8 mouse cellular contexts compared by ENCODE assay signal in the genomic region with DNA sequence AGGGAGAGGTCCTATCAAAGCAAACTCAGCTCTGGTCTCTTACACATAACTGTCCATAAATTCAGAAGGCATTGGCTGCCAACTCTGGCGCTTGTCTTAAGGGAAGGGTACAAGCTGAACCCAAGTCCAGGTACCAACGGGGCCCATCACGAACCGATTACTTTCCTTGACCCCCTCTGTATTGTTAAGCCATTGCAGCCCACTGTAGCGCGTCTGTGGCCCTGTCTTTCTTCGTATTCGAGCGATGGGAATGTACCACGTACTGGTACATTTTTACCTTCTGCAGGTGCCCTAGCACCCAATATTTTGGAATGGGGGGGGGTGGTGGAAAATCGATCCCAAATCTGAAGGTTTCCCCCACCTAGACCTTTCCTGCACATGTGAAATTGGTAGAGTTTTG. TPM values are rescaled to one million over a fixed set of nuclear protein-coding genes. Genes with fewer than 3 reads are reported as not detected.
DNase-seq lines count a peak whose midpoint lies in the region; ATAC-seq and TF ChIP-seq lines count a peak whose summit lies in the region.

No protein-coding gene starts in this region.

- H3K9me3 ChIP-seq in kidney, embryonic 15.5 days (replicated peaks), result no peaks in the 10 kb centered on the region
- no peaks in the 10 kb centered on the region for H3K9me3 ChIP-seq in embryonic facial prominence, embryonic 15.5 days (replicated peaks)
- no peaks in the 10 kb centered on the region for H3K9me3 ChIP-seq in hindbrain, postnatal 0 days (ENCODE audit: low read length)
- no peaks in the 10 kb centered on the region for H3K9me3 ChIP-seq in midbrain, embryonic 16.5 days (replicated peaks; ENCODE audit: control insufficient read depth, low read length, poor library complexity, severe bottlenecking)

- H3K27ac ChIP-seq in kidney, embryonic 15.5 days, result peak overlapping the region; percentile 95
- peak overlapping the region; percentile 95 for H3K27ac ChIP-seq in embryonic facial prominence, embryonic 15.5 days (replicated peaks)
- H3K27ac ChIP-seq in hindbrain, postnatal 0 days, result peak overlapping the region; percentile 97
- H3K27ac ChIP-seq in midbrain, embryonic 16.5 days (ENCODE audit: low read length), result peak overlapping the region; percentile 85

- H3K4me2 ChIP-seq in kidney, embryonic 15.5 days, result peak overlapping the region; percentile 82
- peak overlapping the region; percentile 47 for H3K4me2 ChIP-seq in embryonic facial prominence, embryonic 15.5 days (replicated peaks)
- peak overlapping the region; percentile 61 for H3K4me2 ChIP-seq in hindbrain, postnatal 0 days (ENCODE audit: low read depth, low read length)
- peak overlapping the region; percentile 70 for H3K4me2 ChIP-seq in midbrain, embryonic 16.5 days (ENCODE audit: low read length)

- H3K27me3 ChIP-seq in kidney, embryonic 15.5 days, result no peaks in the 10 kb centered on the region
- H3K27me3 ChIP-seq in embryonic facial prominence, embryonic 15.5 days, result no peaks in the 10 kb centered on the region
- no peaks in the 10 kb centered on the region for H3K27me3 ChIP-seq in hindbrain, postnatal 0 days (ENCODE audit: insufficient read depth, low read length)
- H3K27me3 ChIP-seq in midbrain, embryonic 16.5 days (ENCODE audit: control insufficient read depth, insufficient read depth, low read depth, low read length), result no peaks in the 10 kb centered on the region

- peaks cover 37% of the 10 kb centered on the region for H3K4me1 ChIP-seq in kidney, embryonic 15.5 days
- H3K4me1 ChIP-seq in embryonic facial prominence, embryonic 15.5 days, result peaks cover 33% of the 10 kb centered on the region
- peaks cover 8% of the 10 kb centered on the region; the same call in 1 of the 2 replicates for H3K4me1 ChIP-seq in hindbrain, postnatal 0 days (ENCODE audit: insufficient read depth, low read length)
- peaks cover 24% of the 10 kb centered on the region for H3K4me1 ChIP-seq in midbrain, embryonic 16.5 days (ENCODE audit: control insufficient read depth, insufficient read depth, low read length)

- no peak for TF ChIP-seq CTCF in hindbrain, postnatal 0 days (IDR thresholded peaks at IDR 0.05; ENCODE audit: low read depth)

- no peak for DNase-seq in kidney, adult 11 months
- no peak for DNase-seq in hindbrain, postnatal 0 days (ENCODE audit: low spot score)
- no peak for DNase-seq in layer of hippocampus, adult 18-20 months (ENCODE audit: low spot score in 2 of 2)
- no peak for DNase-seq in embryo, embryonic 11 days
- DNase-seq in embryo, embryonic 10 days (ENCODE audit: low spot score), result no peak

- 87% methylated on average over 11 of the region's 11 CpGs for WGBS in kidney, embryonic 15.5 days
- WGBS in embryonic facial prominence, embryonic 15.5 days, result 82% methylated on average over 11 of the region's 11 CpGs
- WGBS in hindbrain, postnatal 0 days, result 84% methylated on average over 11 of the region's 11 CpGs
- 86% methylated on average over 11 of the region's 11 CpGs for WGBS in midbrain, embryonic 16.5 days

- no peaks in the 10 kb centered on the region for H3K36me3 ChIP-seq in kidney, embryonic 15.5 days
- no peaks in the 10 kb centered on the region for H3K36me3 ChIP-seq in embryonic facial prominence, embryonic 15.5 days
- no peaks in the 10 kb centered on the region for H3K36me3 ChIP-seq in hindbrain, postnatal 0 days (ENCODE audit: insufficient read depth, low read length)
- no peaks in the 10 kb centered on the region for H3K36me3 ChIP-seq in midbrain, embryonic 16.5 days (ENCODE audit: control insufficient read depth, insufficient read depth, low read length)

- peak overlapping the region; percentile 39; the same call in 1 of the 2 replicates for H3K4me3 ChIP-seq in kidney, embryonic 15.5 days (replicated peaks)
- H3K4me3 ChIP-seq in embryonic facial prominence, embryonic 15.5 days (replicated peaks), result peak overlapping the region; percentile 38
- H3K4me3 ChIP-seq in hindbrain, postnatal 0 days (ENCODE audit: low read length), result peak overlapping the region; percentile 32; the same call in 1 of the 2 replicates
- peak overlapping the region; percentile 39 for H3K4me3 ChIP-seq in midbrain, embryonic 16.5 days (ENCODE audit: low read depth, low read length)

- ATAC-seq in kidney, embryonic 15.5 days (replicated peaks; ENCODE audit: low FRiP score), result no peak
- no peak for ATAC-seq in embryonic facial prominence, embryonic 15.5 days (ENCODE audit: insufficient number of reproducible peaks, low FRiP score, low TSS enrichment, low read depth)
- ATAC-seq in hindbrain, postnatal 0 days, result no peak
- no peak for ATAC-seq in midbrain, embryonic 16.5 days

- H3K9ac ChIP-seq in kidney, embryonic 15.5 days, result peak overlapping the region; percentile 42; the same call in 1 of the 2 replicates
- H3K9ac ChIP-seq in embryonic facial prominence, embryonic 15.5 days, result 0 out of 2 replicates have a peak overlapping the region, but pooled peaks have one; percentile 6
- no peak overlapping the region; the same call in 1 of the 2 replicates for H3K9ac ChIP-seq in hindbrain, postnatal 0 days (replicated peaks; ENCODE audit: low read length)
- peak overlapping the region; percentile 51 for H3K9ac ChIP-seq in midbrain, embryonic 16.5 days (ENCODE audit: low read depth, low read length)

RNA-seq across cellular contexts. Expression of a gene that starts 1.6 kb away (rescaled TPM):
- 60.8 and 64.3 TPM in 2 replicates for polyA plus RNA-seq in kidney, embryonic 15.5 days (2015; fragmentation: Nextera tagmentation; extraction: Ambion mirVana)
- polyA plus RNA-seq in embryonic facial prominence, embryonic 15.5 days (2015; fragmentation: Nextera tagmentation; extraction: Ambion mirVana), result 102 and 137 TPM in 2 replicates
- total RNA-seq in hindbrain, postnatal 0 days (2014; rRNA removed), result 68.9 and 135 TPM in 2 replicates
- polyA plus RNA-seq in hindbrain, postnatal 0 days (2015; fragmentation: Nextera tagmentation; extraction: Ambion mirVana), result 28.6 and 34.1 TPM in 2 replicates
- 41.2 and 44.0 TPM in 2 replicates for polyA plus RNA-seq in midbrain, embryonic 16.5 days (2015; fragmentation: Nextera tagmentation; extraction: Ambion mirVana)
- total RNA-seq in layer of hippocampus, adult 18-20 months (2021), result 10 to 100 TPM; 15.2 to 21.0 TPM

RNA-seq across cellular contexts. Expression of a gene that starts 12.7 kb away (rescaled TPM):
- polyA plus RNA-seq in kidney, embryonic 15.5 days (2015; fragmentation: Nextera tagmentation; extraction: Ambion mirVana), result 7.4 and 8.7 TPM in 2 replicates
- polyA plus RNA-seq in embryonic facial prominence, embryonic 15.5 days (2015; fragmentation: Nextera tagmentation; extraction: Ambion mirVana), result 14.9 and 15.7 TPM in 2 replicates
- total RNA-seq in hindbrain, postnatal 0 days (2014; rRNA removed), result 25.4 and 40.8 TPM in 2 replicates
- 21.3 and 21.9 TPM in 2 replicates for polyA plus RNA-seq in hindbrain, postnatal 0 days (2015; fragmentation: Nextera tagmentation; extraction: Ambion mirVana)
- 15.7 and 20.4 TPM in 2 replicates for polyA plus RNA-seq in midbrain, embryonic 16.5 days (2015; fragmentation: Nextera tagmentation; extraction: Ambion mirVana)
- 10 to 100 TPM; 32.9 to 36.4 TPM for total RNA-seq in layer of hippocampus, adult 18-20 months (2021)

RNA-seq across cellular contexts. Expression of a gene that starts 16.1 kb away (rescaled TPM):
- 83.5 and 101 TPM in 2 replicates for polyA plus RNA-seq in kidney, embryonic 15.5 days (2015; fragmentation: Nextera tagmentation; extraction: Ambion mirVana)
- polyA plus RNA-seq in embryonic facial prominence, embryonic 15.5 days (2015; fragmentation: Nextera tagmentation; extraction: Ambion mirVana), result 111 and 149 TPM in 2 replicates
- total RNA-seq in hindbrain, postnatal 0 days (2014; rRNA removed), result 146 and 148 TPM in 2 replicates
- polyA plus RNA-seq in hindbrain, postnatal 0 days (2015; fragmentation: Nextera tagmentation; extraction: Ambion mirVana), result 417 and 489 TPM in 2 replicates
- 335 and 438 TPM in 2 replicates for polyA plus RNA-seq in midbrain, embryonic 16.5 days (2015; fragmentation: Nextera tagmentation; extraction: Ambion mirVana)
- 1,000 to 10,000 TPM in 1 of 2 experiments, 100 to 1,000 TPM in 1; 995 to 1,010 TPM for total RNA-seq in layer of hippocampus, adult 18-20 months (2021)

RNA-seq across cellular contexts. Expression of a gene that starts 22.8 kb away (rescaled TPM):
- 12.1 and 13.7 TPM in 2 replicates for polyA plus RNA-seq in kidney, embryonic 15.5 days (2015; fragmentation: Nextera tagmentation; extraction: Ambion mirVana)
- 29.6 and 34.4 TPM in 2 replicates for polyA plus RNA-seq in embryonic facial prominence, embryonic 15.5 days (2015; fragmentation: Nextera tagmentation; extraction: Ambion mirVana)
- 24.4 and 27.1 TPM in 2 replicates for total RNA-seq in hindbrain, postnatal 0 days (2014; rRNA removed)
- polyA plus RNA-seq in hindbrain, postnatal 0 days (2015; fragmentation: Nextera tagmentation; extraction: Ambion mirVana), result 11.9 and 15.9 TPM in 2 replicates
- polyA plus RNA-seq in midbrain, embryonic 16.5 days (2015; fragmentation: Nextera tagmentation; extraction: Ambion mirVana), result 12.4 TPM in 2 replicates
- 100 to 1,000 TPM in 1 of 2 experiments, 10 to 100 TPM in 1; 92.9 to 115 TPM for total RNA-seq in layer of hippocampus, adult 18-20 months (2021)

RNA-seq across cellular contexts. Expression of a gene that starts 26.8 kb away (rescaled TPM):
- 164 and 175 TPM in 2 replicates for polyA plus RNA-seq in kidney, embryonic 15.5 days (2015; fragmentation: Nextera tagmentation; extraction: Ambion mirVana)
- 122 and 123 TPM in 2 replicates for polyA plus RNA-seq in embryonic facial prominence, embryonic 15.5 days (2015; fragmentation: Nextera tagmentation; extraction: Ambion mirVana)
- total RNA-seq in hindbrain, postnatal 0 days (2014; rRNA removed), result 15.9 and 21.6 TPM in 2 replicates
- polyA plus RNA-seq in hindbrain, postnatal 0 days (2015; fragmentation: Nextera tagmentation; extraction: Ambion mirVana), result 24.8 and 26.3 TPM in 2 replicates
- polyA plus RNA-seq in midbrain, embryonic 16.5 days (2015; fragmentation: Nextera tagmentation; extraction: Ambion mirVana), result 12.6 and 15.4 TPM in 2 replicates
- total RNA-seq in layer of hippocampus, adult 18-20 months (2021), result not detected
